In genomic region chrX:52679045-52679444, GRCm38 (mm10) we compare ENCODE assay signal across 10 mouse cellular contexts.
A peak's percentile ranks its signal among the peaks of the same experiment; 100 is the strongest.
DNase-seq lines count a peak whose midpoint lies in the region; ATAC-seq and TF ChIP-seq lines count a peak whose summit lies in the region.
"Had no signal": no experiment of that assay in that cellular context is flagged by ENCODE, and none has a peak within 500 bp of the region (broad histone marks: within the 10 kb centered on the region; RNA-seq: fewer than 3 reads in every experiment).

No protein-coding gene starts in this region.

- TF ChIP-seq CTCF in gastrocnemius, adult 2 months (IDR thresholded peaks at IDR 0.05) = peak; percentile 38
- TF ChIP-seq CTCF in liver, postnatal 0 days (IDR thresholded peaks at IDR 0.05; ENCODE audit: low read depth) = peak; percentile 40

- no peak overlapping the region for H3K4me3 ChIP-seq in gastrocnemius, adult 2 months
- H3K4me3 ChIP-seq in liver, postnatal 0 days (ENCODE audit: low read depth, low read length) = no peak overlapping the region
- H3K4me3 ChIP-seq: neural tube, embryonic 13.5 days had no signal

- no peak for ATAC-seq in liver, postnatal 0 days

- intact Hi-C loops in gastrocnemius, adult 2 months (cut with DNase I) = no loop called here
- intact Hi-C loops in left cerebral cortex, postnatal 25 days (cut with DNase I) = no loop called here

- no peaks in the 10 kb centered on the region for H3K27me3 ChIP-seq in liver, postnatal 0 days (ENCODE audit: insufficient read depth, low read length)
- H3K27me3 ChIP-seq: neural tube, embryonic 13.5 days had no signal

- H3K9me3 ChIP-seq in liver, postnatal 0 days (ENCODE audit: low read length) = no peaks in the 10 kb centered on the region
- H3K9me3 ChIP-seq: G1E; neural tube, embryonic 13.5 days had no signal

- H3K27ac ChIP-seq in gastrocnemius, adult 2 months = no peak overlapping the region
- H3K27ac ChIP-seq in liver, postnatal 0 days (ENCODE audit: low read depth) = no peak overlapping the region
- H3K27ac ChIP-seq: neural tube, embryonic 13.5 days had no signal

- H3K4me2 ChIP-seq in liver, postnatal 0 days (ENCODE audit: low read depth, low read length) = peak overlapping the region; percentile 35; the same call in 1 of the 2 replicates
- H3K4me2 ChIP-seq: neural tube, embryonic 13.5 days had no signal

- no peak for DNase-seq in gastrocnemius, adult 2 months
- DNase-seq in gastrocnemius, postnatal 25 days = no peak
- DNase-seq in testis, postnatal 10 days (ENCODE audit: low spot score) = peak; percentile 41
- DNase-seq in testis, postnatal 14 days (ENCODE audit: low spot score) = no peak
- peak; percentile 32 for DNase-seq in heart, postnatal 4 days
- peak; percentile 25 for DNase-seq in liver, postnatal 0 days
- peak; percentile 50 to 57 for DNase-seq in thymus, postnatal 36 days
- no peak for DNase-seq in left cerebral cortex, postnatal 25 days (ENCODE audit: low spot score in 2 of 2)

- 32% methylated on average over 5 of the region's 5 CpGs for WGBS in liver, postnatal 0 days (ENCODE audit: insufficient replicate concordance)

- no peaks in the 10 kb centered on the region for H3K36me3 ChIP-seq in liver, postnatal 0 days (replicated peaks; ENCODE audit: insufficient read depth, low read length)
- H3K36me3 ChIP-seq: G1E; neural tube, embryonic 13.5 days had no signal

- no peak overlapping the region for H3K9ac ChIP-seq in liver, postnatal 0 days (replicated peaks)
- H3K9ac ChIP-seq: neural tube, embryonic 13.5 days had no signal

- no peaks in the 10 kb centered on the region for H3K4me1 ChIP-seq in liver, postnatal 0 days (ENCODE audit: insufficient read depth)
- H3K4me1 ChIP-seq: neural tube, embryonic 13.5 days had no signal

- TF ChIP-seq EP300 in liver, postnatal 0 days (IDR thresholded peaks at IDR 0.05; ENCODE audit: low read depth) = no peak

Comparison
In these comparisons a context has a peak if more than half of its experiments do, and no peak if none do; other contexts are left out.
1. DNase-seq: peak in testis, postnatal 10 days (single experiment), heart, postnatal 4 days (single experiment), liver, postnatal 0 days (single experiment) and thymus, postnatal 36 days (2 of 2); none in gastrocnemius, adult 2 months (single experiment), gastrocnemius, postnatal 25 days (single experiment), testis, postnatal 14 days (single experiment) and left cerebral cortex, postnatal 25 days (0 of 2).